Mouse (Mus musculus): ENCODE measurements around the gene Cblb. TPM values are rescaled to one million over a fixed set of nuclear protein-coding genes. Genes with fewer than 3 reads are reported as not detected.

The Cblb gene
- polyA plus RNA-seq, 1 experiment from 2014 or later = 10.6 TPM

DNA sequence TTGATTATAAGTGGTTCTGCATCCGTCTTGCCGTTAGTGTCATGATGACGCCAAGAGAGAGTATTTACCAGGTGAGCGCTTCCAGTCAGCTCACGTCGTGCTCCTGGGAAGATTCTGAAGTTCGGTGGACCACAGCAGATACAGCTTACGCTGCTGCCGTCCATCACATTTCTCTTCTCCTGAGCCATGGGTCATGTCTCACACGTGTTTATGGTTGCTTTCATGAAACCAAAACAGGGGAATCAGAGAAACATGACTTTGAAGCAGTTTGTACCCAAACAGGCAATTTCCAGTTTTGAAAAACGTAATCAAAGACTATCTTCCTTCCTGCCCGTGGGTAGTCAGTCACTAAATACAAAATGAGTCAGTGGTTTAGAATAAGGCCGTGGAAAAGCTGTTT lies 112.1 kb downstream of the Cblb start:
- H3K9me3 ChIP-seq (ENCODE audit: control insufficient read depth, low read length) = no peaks in the 10 kb centered on the region
- H3K36me3 ChIP-seq (ENCODE audit: control insufficient read depth, insufficient read depth, low read length) = no peaks in the 10 kb centered on the region; the same call in 1 of the 2 replicates
- no peak overlapping the region for H3K4me2 ChIP-seq
- 89% methylated on average over 13 of the region's 13 CpGs for WGBS
- no peak overlapping the region for H3K27ac ChIP-seq (ENCODE audit: low read depth, low read length)
- H3K4me3 ChIP-seq (ENCODE audit: low read depth, low read length) = no peak overlapping the region
- H3K4me1 ChIP-seq (replicated peaks; ENCODE audit: control insufficient read depth, insufficient read depth, low read length) = no peaks in the 10 kb centered on the region
- no peaks in the 10 kb centered on the region for H3K27me3 ChIP-seq (replicated peaks; ENCODE audit: control insufficient read depth, insufficient read depth, low read length)
- DNase-seq (ENCODE audit: low spot score) (no peak), ATAC-seq (replicated peaks; ENCODE audit: low FRiP score) (no peak)
- H3K9ac ChIP-seq (ENCODE audit: low read depth, low read length) = no peak overlapping the region

DNA sequence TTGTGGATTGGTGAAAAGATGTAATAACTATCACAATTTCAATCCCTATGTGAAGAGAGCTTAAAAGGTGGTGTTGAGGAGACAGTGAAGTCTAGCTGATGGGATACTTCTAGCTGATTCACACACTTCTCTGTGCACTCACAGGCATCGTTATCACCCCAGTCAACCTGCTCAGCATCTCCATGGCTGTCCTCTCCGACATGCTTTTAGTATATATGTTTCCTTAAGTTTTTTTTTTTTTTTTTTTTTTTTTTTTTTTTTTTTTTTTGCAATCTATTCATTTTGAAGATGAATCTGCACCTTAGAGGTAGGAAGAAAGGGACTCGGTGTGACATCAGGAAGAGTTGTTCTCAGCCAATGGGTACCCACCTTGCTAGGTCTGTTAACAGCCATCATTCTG lies 112.8 kb downstream of the Cblb start:
- DNase-seq (ENCODE audit: low spot score) (no peak), ATAC-seq (replicated peaks; ENCODE audit: low FRiP score) (no peak)
- Histone ChIP-seq H3K4me2 (no peak overlapping the region), H3K4me3 (ENCODE audit: low read depth, low read length) (no peak overlapping the region), H3K27me3 (replicated peaks; ENCODE audit: control insufficient read depth, insufficient read depth, low read length) (no peaks in the 10 kb centered on the region), H3K36me3 (ENCODE audit: control insufficient read depth, insufficient read depth, low read length) (no peaks in the 10 kb centered on the region; the same call in 1 of the 2 replicates), H3K9me3 (ENCODE audit: control insufficient read depth, low read length) (no peaks in the 10 kb centered on the region), H3K4me1 (replicated peaks; ENCODE audit: control insufficient read depth, insufficient read depth, low read length) (no peaks in the 10 kb centered on the region), H3K27ac (ENCODE audit: low read depth, low read length) (no peak overlapping the region), H3K9ac (ENCODE audit: low read depth, low read length) (no peak overlapping the region)
- WGBS = 86% methylated on average over 3 of the region's 3 CpGs

DNA sequence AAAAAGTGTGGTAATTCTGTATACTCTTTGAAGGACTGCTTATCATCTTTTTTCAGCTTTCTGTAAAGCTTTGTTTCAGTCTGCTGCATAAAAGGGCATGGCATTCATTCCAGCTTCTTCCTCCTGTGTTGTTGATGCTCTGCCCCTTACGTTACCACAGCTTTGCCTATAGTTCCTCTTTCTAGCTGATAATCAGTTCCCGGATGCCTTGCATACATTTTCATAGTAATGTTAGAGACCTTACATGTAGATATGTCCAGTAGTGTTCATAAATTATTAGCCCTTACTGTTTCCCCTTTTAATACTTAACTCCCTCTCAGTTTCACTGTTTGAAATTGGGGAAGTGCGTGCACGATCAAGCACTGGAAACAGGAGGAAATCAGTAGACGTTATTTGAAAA lies 113.8 kb downstream of the Cblb start:
- no peak overlapping the region for H3K27ac ChIP-seq (ENCODE audit: low read depth, low read length)
- H3K4me1 ChIP-seq (replicated peaks; ENCODE audit: control insufficient read depth, insufficient read depth, low read length) = no peaks in the 10 kb centered on the region
- no peak for DNase-seq (ENCODE audit: low spot score)
- H3K9me3 ChIP-seq (ENCODE audit: control insufficient read depth, low read length) = no peaks in the 10 kb centered on the region
- H3K36me3 ChIP-seq (ENCODE audit: control insufficient read depth, insufficient read depth, low read length) = no peaks in the 10 kb centered on the region; the same call in 1 of the 2 replicates
- H3K4me3 ChIP-seq (ENCODE audit: low read depth, low read length) = no peak overlapping the region
- no peak for ATAC-seq (replicated peaks; ENCODE audit: low FRiP score)
- no peak overlapping the region for H3K9ac ChIP-seq (ENCODE audit: low read depth, low read length)
- H3K27me3 ChIP-seq (replicated peaks; ENCODE audit: control insufficient read depth, insufficient read depth, low read length) = no peaks in the 10 kb centered on the region
- WGBS = 74% methylated on average over 5 of the region's 5 CpGs
- H3K4me2 ChIP-seq = no peak overlapping the region

DNA sequence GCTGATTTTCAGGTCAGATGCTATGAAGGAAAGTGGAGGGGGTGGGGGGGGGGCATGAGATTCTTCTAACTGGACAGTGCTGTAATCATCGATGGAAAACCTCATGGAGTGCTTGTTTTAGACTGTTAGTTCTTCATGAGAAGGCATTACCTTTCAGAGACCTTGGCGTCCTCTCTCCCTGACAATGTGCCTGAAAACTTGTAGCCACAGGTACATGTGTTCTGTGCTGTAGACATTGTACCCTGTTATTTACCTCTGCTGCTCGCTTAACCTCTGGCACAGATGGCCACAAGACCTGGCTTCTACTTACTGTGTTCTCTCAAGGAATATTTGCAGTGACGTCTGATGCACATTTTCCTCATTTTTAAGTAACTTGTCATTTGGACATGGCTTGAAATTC lies 114.5 kb downstream of the Cblb start:
- 91% methylated on average over 4 of the region's 4 CpGs for WGBS
- no peaks in the 10 kb centered on the region; the same call in 1 of the 2 replicates for H3K36me3 ChIP-seq (ENCODE audit: control insufficient read depth, insufficient read depth, low read length)
- no peak overlapping the region for H3K4me3 ChIP-seq (ENCODE audit: low read depth, low read length)
- ATAC-seq (replicated peaks; ENCODE audit: low FRiP score) (no peak), DNase-seq (ENCODE audit: low spot score) (no peak)
- no peaks in the 10 kb centered on the region for H3K9me3 ChIP-seq (ENCODE audit: control insufficient read depth, low read length)
- H3K4me2 ChIP-seq = no peak overlapping the region
- H3K27ac ChIP-seq (ENCODE audit: low read depth, low read length) = no peak overlapping the region
- H3K4me1 ChIP-seq (replicated peaks; ENCODE audit: control insufficient read depth, insufficient read depth, low read length) = no peaks in the 10 kb centered on the region
- H3K27me3 ChIP-seq (replicated peaks; ENCODE audit: control insufficient read depth, insufficient read depth, low read length) = no peaks in the 10 kb centered on the region
- H3K9ac ChIP-seq (ENCODE audit: low read depth, low read length) = no peak overlapping the region

DNA sequence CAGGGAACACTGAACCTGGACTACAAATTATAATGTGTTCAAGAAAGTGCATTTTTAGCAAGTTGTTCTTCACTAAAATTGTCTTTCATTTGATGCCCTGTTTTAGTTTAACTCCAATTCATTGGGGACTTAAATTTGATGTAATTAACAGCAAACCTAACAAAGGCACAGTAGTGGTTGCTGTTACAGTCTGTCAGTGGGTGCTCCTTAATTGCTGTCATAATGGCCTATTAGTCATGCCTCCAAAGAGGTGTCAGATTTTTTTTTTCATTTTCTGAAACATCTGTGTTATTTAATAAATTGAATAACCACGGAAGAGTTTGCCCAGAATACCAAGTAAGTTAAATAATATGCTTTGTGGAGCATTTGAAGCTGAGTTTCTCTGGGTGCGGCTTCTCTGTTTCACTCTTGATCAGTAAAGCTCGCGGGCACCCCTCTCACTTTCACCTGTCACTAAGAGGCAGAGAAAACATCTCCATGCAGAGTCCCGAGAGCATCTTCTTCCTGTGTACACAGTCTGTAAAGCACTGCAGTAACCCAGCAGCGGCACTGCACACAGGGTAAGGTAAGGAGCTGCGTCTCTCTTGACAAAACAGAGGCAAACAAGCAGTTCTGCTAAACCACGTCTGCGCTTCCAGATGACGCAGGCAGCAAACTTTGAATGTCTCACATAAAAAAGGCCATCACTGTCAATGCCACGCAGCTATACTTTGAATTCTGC lies 116.1 kb downstream of the Cblb start:
- no peak for DNase-seq (ENCODE audit: low spot score)
- H3K27me3 ChIP-seq (replicated peaks; ENCODE audit: control insufficient read depth, insufficient read depth, low read length) = no peaks in the 10 kb centered on the region
- 90% methylated on average over 11 of the region's 11 CpGs for WGBS

DNA sequence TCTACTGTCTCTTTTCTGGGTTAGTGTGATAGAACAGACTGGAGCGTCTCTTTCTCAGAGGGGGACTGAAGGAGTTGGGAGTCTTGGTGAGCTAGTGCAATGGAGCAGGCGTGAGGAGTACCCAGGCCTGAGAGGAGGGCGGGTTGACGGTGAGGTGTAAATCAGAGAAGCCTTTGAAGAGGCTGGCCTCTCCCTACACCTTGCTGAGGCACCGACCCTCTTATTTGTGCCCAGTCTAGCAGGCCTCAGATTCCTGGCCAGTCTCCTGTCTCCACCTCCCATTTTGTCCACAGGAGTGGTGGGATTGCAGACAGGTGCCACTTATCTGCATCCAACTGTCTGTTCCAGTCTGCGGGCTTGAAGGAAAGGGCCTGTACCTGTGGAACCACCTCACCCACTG lies 117.0 kb downstream of the Cblb start:
- DNase-seq (ENCODE audit: low spot score) = no peak
- ATAC-seq (replicated peaks; ENCODE audit: low FRiP score) = no peak

More for the DNA sequence above, 116.1 kb downstream of the Cblb start:
- Histone ChIP-seq H3K4me2 (no peak overlapping the region), H3K4me3 (ENCODE audit: low read depth, low read length) (no peak overlapping the region), H3K9me3 (ENCODE audit: control insufficient read depth, low read length) (no peaks in the 10 kb centered on the region), H3K4me1 (replicated peaks; ENCODE audit: control insufficient read depth, insufficient read depth, low read length) (no peaks in the 10 kb centered on the region), H3K36me3 (ENCODE audit: control insufficient read depth, insufficient read depth, low read length) (no peaks in the 10 kb centered on the region; the same call in 1 of the 2 replicates), H3K9ac (ENCODE audit: low read depth, low read length) (no peak overlapping the region), H3K27ac (ENCODE audit: low read depth, low read length) (no peak overlapping the region)
- no peak for ATAC-seq (replicated peaks; ENCODE audit: low FRiP score)

DNA sequence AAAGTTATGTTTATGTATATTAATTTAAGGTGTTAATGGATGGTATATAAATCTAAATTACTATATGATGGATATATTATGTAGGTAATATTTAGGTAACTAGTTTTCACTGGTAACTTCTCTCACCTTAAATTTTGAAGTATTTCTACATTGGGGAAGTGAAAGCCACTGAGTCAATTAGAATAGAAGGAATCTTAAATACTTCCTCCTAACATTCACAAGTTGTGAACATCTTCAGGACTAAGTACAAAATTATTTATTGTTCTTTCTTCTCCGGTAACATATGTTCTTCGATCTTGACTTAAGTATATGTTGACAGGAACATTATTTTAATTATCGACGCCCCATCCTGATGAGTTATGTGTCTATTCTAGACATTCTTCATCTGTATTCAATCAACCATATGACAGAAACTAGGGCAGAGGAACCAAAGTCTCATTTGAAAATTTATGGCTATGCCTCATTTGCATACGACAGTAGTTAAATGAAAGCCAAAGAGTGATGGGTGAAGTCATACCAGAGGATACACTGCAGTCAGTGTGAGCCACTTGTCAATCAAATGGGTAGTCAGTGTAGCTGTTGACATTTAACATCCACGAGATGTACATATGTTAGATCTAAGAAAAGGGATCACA lies 118.2 kb downstream of the Cblb start:
- Histone ChIP-seq H3K4me2 (no peak overlapping the region), H3K36me3 (ENCODE audit: control insufficient read depth, insufficient read depth, low read length) (peaks cover 3% of the 10 kb centered on the region; the same call in 1 of the 2 replicates), H3K4me3 (ENCODE audit: low read depth, low read length) (no peak overlapping the region), H3K9me3 (ENCODE audit: control insufficient read depth, low read length) (no peaks in the 10 kb centered on the region), H3K27me3 (replicated peaks; ENCODE audit: control insufficient read depth, insufficient read depth, low read length) (no peaks in the 10 kb centered on the region), H3K9ac (ENCODE audit: low read depth, low read length) (no peak overlapping the region), H3K4me1 (replicated peaks; ENCODE audit: control insufficient read depth, insufficient read depth, low read length) (no peaks in the 10 kb centered on the region), H3K27ac (ENCODE audit: low read depth, low read length) (no peak overlapping the region)
- ATAC-seq (replicated peaks; ENCODE audit: low FRiP score) (no peak), DNase-seq (ENCODE audit: low spot score) (no peak)
- 82% methylated on average over 6 of the region's 6 CpGs for WGBS

More for the DNA sequence above, 117.0 kb downstream of the Cblb start:
- H3K9me3 ChIP-seq (ENCODE audit: control insufficient read depth, low read length) = no peaks in the 10 kb centered on the region
- H3K4me3 ChIP-seq (ENCODE audit: low read depth, low read length) = no peak overlapping the region
- no peaks in the 10 kb centered on the region for H3K27me3 ChIP-seq (replicated peaks; ENCODE audit: control insufficient read depth, insufficient read depth, low read length)
- peaks cover 3% of the 10 kb centered on the region; the same call in 1 of the 2 replicates for H3K36me3 ChIP-seq (ENCODE audit: control insufficient read depth, insufficient read depth, low read length)
- H3K9ac ChIP-seq (ENCODE audit: low read depth, low read length) = no peak overlapping the region
- H3K4me1 ChIP-seq (replicated peaks; ENCODE audit: control insufficient read depth, insufficient read depth, low read length) = no peaks in the 10 kb centered on the region
- H3K27ac ChIP-seq (ENCODE audit: low read depth, low read length) = no peak overlapping the region
- no peak overlapping the region for H3K4me2 ChIP-seq
- 79% methylated on average over 6 of the region's 6 CpGs for WGBS

DNA sequence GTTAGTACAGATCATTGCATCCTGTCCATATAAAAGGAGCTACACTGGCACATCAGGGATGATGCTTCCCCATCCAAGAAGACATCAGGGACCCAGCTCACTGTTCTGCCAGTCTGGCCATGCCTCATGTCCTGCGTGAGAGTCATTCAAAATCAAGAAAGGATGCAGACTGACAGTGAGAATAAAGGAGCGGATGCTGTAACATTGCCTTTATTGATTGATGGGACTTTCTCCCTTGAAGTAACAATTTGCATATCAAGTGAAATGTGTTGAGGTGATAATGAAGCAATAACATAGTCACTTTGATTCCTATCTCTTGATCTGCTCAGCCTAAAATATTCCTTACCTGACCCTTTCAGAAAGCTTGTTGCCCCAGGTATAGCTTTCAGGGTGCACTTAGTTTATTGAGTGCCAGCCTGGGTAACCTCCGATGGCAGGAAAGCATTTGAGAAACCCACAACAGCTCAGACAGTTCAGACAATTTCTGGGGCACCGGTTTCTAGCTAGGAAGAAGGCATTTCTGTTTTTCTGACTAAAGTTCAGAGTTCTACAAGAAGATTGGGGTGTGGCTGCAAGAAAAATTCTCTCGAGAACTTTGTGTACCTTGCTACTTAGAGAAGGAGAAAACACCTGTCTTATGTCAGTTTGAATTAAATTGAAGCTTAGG lies 124.1 kb downstream of the Cblb start:
- H3K36me3 ChIP-seq (ENCODE audit: control insufficient read depth, insufficient read depth, low read length) = peaks cover 3% of the 10 kb centered on the region; the same call in 1 of the 2 replicates

More for the DNA sequence above, 124.1 kb downstream of the Cblb start:
- Histone ChIP-seq H3K4me2 (no peak overlapping the region), H3K4me3 (ENCODE audit: low read depth, low read length) (no peak overlapping the region), H3K4me1 (replicated peaks; ENCODE audit: control insufficient read depth, insufficient read depth, low read length) (no peaks in the 10 kb centered on the region), H3K27me3 (replicated peaks; ENCODE audit: control insufficient read depth, insufficient read depth, low read length) (no peaks in the 10 kb centered on the region), H3K9ac (ENCODE audit: low read depth, low read length) (no peak overlapping the region), H3K27ac (ENCODE audit: low read depth, low read length) (no peak overlapping the region), H3K9me3 (ENCODE audit: control insufficient read depth, low read length) (no peaks in the 10 kb centered on the region)
- no peak for ATAC-seq (replicated peaks; ENCODE audit: low FRiP score)
- WGBS = 87% methylated on average over 5 of the region's 5 CpGs
- no peak for DNase-seq (ENCODE audit: low spot score)

Data from liver, embryonic 11.5 days (tissue).